Mouse (Mus musculus): ENCODE measurements at regions not wholly inside any gene's neighbourhood (a gene's known extent, or its start where the extent isn't known, plus 50 kb on each side); places are given as distances from the start of the nearest gene placed in this dataset.

DNA sequence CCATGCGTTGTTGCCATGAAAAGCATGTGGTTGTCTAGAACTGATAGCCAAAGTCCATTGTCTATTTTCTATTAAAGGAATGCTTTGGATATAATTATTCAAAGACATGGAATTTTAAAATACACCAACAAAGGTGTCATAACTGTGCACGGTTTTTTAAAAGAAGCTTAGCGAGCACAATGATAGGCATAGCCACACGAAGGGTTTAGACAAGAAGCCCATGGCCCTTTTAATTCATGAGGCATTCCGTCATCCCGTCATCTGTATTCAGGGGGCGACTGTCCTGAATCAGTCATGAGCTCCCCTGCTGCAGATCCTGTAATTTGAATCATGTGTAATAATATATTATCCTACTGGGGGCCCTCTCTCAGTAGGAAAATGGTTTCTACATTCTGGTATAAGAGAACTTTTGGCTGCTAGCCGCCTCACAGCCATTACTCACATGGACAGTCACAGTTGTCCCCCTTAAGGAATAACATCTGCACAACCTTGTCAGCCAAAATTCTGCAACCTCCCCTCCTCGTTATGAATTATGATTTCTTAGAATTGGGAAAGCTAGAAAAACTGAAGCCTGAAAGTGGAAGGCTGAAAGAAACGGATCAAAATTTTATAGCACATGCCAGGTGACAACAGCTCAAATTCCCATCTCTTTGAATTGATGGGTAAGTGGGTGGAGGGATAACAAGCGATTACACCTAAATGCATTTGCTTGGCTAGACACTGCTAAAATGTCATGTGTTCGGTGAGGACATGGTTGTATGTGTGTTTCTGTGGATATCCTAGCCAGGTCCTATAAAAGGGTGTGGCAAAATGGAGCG, 225.1 kb downstream of the Usp25 start:
- WGBS = 65% methylated on average over 13 of the region's 13 CpGs
- H3K4me3 ChIP-seq (ENCODE audit: insufficient read depth, low read depth, low read length) = no peak overlapping the region
- no peaks in the 10 kb centered on the region for H3K4me1 ChIP-seq (ENCODE audit: control insufficient read depth, insufficient read depth, low read length)
- no peak for TF ChIP-seq POLR2A (IDR thresholded peaks at IDR 0.05; ENCODE audit: low read depth, low read length)
- no peak for TF ChIP-seq CTCF (conservative IDR thresholded peaks at IDR 0.05; ENCODE audit: insufficient read depth, insufficient read length, low read depth, low read length)
- no peak overlapping the region for H3K27ac ChIP-seq (ENCODE audit: insufficient read depth, low read depth, low read length)
- no peak for DNase-seq
- no peaks in the 10 kb centered on the region for H3K27me3 ChIP-seq (replicated peaks; ENCODE audit: control insufficient read depth, insufficient read depth, low read length)
- no peaks in the 10 kb centered on the region for H3K36me3 ChIP-seq (ENCODE audit: control insufficient read depth, insufficient read depth, low read length)

DNA sequence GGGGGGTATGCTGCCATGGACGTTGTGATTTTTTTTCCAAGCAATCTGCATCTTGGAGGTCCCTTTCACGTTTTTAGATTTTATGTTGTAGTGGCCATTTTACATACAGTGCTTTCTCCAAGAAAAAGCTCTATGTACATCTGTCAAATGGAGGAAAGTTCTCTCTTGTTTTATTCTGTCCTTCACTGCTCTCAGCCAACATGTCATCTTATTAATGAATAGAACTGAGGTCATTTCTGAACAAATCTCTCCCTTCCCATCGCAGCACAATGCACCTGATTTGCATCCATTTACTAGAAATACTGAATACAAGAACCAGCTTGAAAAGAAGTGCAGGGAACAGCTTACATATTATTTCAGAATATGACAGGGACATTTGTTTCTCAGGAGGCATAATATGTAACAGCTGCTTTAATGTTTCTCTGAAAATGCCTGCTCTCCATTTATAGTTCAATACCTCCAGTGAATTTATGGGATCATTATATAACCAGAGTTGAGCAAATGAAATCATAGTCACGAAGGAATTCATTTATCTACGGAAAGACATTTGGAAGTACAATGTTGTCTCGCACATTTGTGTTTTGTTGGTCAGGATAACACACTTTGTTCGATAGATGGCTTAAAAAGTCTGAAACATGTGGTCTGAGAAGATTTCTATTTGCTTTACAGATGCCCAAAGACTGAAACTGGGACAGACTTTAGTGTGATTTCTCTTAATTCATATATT, 224.3 kb downstream of the Usp25 start:
- Histone ChIP-seq H3K27me3 (replicated peaks; ENCODE audit: control insufficient read depth, insufficient read depth, low read length) (no peaks in the 10 kb centered on the region), H3K27ac (ENCODE audit: insufficient read depth, low read depth, low read length) (no peak overlapping the region), H3K4me1 (ENCODE audit: control insufficient read depth, insufficient read depth, low read length) (no peaks in the 10 kb centered on the region), H3K36me3 (ENCODE audit: control insufficient read depth, insufficient read depth, low read length) (no peaks in the 10 kb centered on the region), H3K4me3 (ENCODE audit: insufficient read depth, low read depth, low read length) (no peak overlapping the region)
- 84% methylated on average over 7 of the region's 7 CpGs for WGBS
- DNase-seq = no peak
- no peak for TF ChIP-seq POLR2A (IDR thresholded peaks at IDR 0.05; ENCODE audit: low read depth, low read length)
- TF ChIP-seq CTCF (conservative IDR thresholded peaks at IDR 0.05; ENCODE audit: insufficient read depth, insufficient read length, low read depth, low read length) = no peak

GRCm38 (mm10) chr16:77237272-77237603, 223.7 kb downstream of the Usp25 start:
- Histone ChIP-seq H3K4me3 (ENCODE audit: insufficient read depth, low read depth, low read length) (peak overlapping the region; percentile 41; the same call in 1 of the 2 replicates), H3K27me3 (replicated peaks; ENCODE audit: control insufficient read depth, insufficient read depth, low read length) (no peaks in the 10 kb centered on the region), H3K36me3 (ENCODE audit: control insufficient read depth, insufficient read depth, low read length) (no peaks in the 10 kb centered on the region), H3K27ac (ENCODE audit: insufficient read depth, low read depth, low read length) (no peak overlapping the region), H3K4me1 (ENCODE audit: control insufficient read depth, insufficient read depth, low read length) (no peaks in the 10 kb centered on the region)
- TF ChIP-seq CTCF (conservative IDR thresholded peaks at IDR 0.05; ENCODE audit: insufficient read depth, insufficient read length, low read depth, low read length) (no peak), POLR2A (IDR thresholded peaks at IDR 0.05; ENCODE audit: low read depth, low read length) (no peak)
- WGBS = 75% methylated on average over 2 of the region's 2 CpGs
- DNase-seq = no peak

DNA sequence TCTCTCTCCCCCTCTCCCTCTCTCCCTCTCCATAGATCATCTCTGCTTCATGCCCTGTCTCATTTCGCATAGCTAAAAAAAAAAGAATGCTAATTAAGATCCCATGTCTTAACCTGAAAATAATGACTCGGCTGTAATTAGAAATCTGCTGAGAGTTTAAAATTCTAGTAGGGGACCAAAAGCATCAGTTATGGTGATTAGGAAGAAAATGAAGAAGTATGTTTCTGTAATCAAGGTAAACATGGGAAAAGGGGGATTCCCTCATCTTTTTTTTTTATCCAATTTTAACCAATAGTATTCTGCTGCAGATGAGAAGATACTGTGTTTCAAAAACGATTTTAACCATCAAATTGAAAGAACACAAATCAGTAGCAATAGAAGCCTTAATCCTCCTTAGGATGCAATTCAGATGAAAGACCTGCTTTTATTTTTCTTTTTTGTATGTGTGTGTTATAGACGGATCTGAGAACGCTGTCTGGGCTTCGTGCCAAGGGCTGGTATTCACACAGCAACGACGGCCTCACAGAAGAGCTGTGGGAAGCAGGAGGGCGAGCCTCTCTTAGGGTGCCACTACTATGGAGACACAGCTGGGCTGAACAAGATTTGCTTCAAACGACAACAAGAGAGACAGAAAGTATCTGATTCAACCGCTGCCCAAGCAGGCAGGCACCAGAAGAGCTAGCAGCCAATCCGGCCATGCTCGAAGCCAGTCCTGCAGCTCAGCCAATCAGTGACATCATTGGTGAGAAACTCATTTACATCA, 223.2 kb downstream of the Usp25 start:
- H3K4me1 ChIP-seq (ENCODE audit: control insufficient read depth, insufficient read depth, low read length) = no peaks in the 10 kb centered on the region
- WGBS = 31% methylated on average over 13 of the region's 13 CpGs
- TF ChIP-seq POLR2A (IDR thresholded peaks at IDR 0.05; ENCODE audit: low read depth, low read length) = no peak
- no peak for TF ChIP-seq CTCF (conservative IDR thresholded peaks at IDR 0.05; ENCODE audit: insufficient read depth, insufficient read length, low read depth, low read length)
- peak overlapping the region; percentile 41 for H3K4me3 ChIP-seq (ENCODE audit: insufficient read depth, low read depth, low read length)
- peak; percentile 19 for DNase-seq
- no peaks in the 10 kb centered on the region for H3K27me3 ChIP-seq (replicated peaks; ENCODE audit: control insufficient read depth, insufficient read depth, low read length)
- no peaks in the 10 kb centered on the region for H3K36me3 ChIP-seq (ENCODE audit: control insufficient read depth, insufficient read depth, low read length)
- H3K27ac ChIP-seq (ENCODE audit: insufficient read depth, low read depth, low read length) = no peak overlapping the region

DNA sequence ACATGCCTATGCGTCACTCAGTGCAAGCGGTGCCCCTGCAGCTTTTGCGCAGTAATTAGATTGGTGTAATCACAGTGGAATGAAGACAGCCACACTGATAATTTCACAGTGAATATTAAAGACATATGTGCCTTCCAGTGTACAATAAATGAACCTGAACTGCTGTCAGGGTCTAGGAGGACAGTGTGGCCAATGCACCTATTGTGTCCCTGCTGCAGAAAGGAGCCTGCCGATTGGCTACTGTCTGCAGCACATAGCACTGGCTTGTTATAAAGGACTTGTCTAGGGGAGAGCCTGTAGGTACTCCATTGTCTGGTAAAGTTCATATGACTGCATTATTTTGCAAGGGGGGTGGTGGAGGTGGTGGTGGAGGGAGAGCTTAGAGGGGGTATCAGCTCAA, 222.5 kb downstream of the Usp25 start:
- TF ChIP-seq POLR2A (IDR thresholded peaks at IDR 0.05; ENCODE audit: low read depth, low read length) = no peak
- TF ChIP-seq CTCF (conservative IDR thresholded peaks at IDR 0.05; ENCODE audit: insufficient read depth, insufficient read length, low read depth, low read length) = no peak
- no peaks in the 10 kb centered on the region for H3K27me3 ChIP-seq (replicated peaks; ENCODE audit: control insufficient read depth, insufficient read depth, low read length)
- H3K36me3 ChIP-seq (ENCODE audit: control insufficient read depth, insufficient read depth, low read length) = no peaks in the 10 kb centered on the region
- no peak overlapping the region for H3K4me3 ChIP-seq (ENCODE audit: insufficient read depth, low read depth, low read length)
- no peaks in the 10 kb centered on the region for H3K4me1 ChIP-seq (ENCODE audit: control insufficient read depth, insufficient read depth, low read length)
- 90% methylated on average over 4 of the region's 4 CpGs for WGBS
- H3K27ac ChIP-seq (ENCODE audit: insufficient read depth, low read depth, low read length) = no peak overlapping the region
- no peak for DNase-seq

- no peaks in the 10 kb centered on the region for H3K36me3 ChIP-seq (ENCODE audit: control insufficient read depth, insufficient read depth, low read length)
- TF ChIP-seq CTCF (conservative IDR thresholded peaks at IDR 0.05; ENCODE audit: insufficient read depth, insufficient read length, low read depth, low read length) (no peak), POLR2A (IDR thresholded peaks at IDR 0.05; ENCODE audit: low read depth, low read length) (no peak)
- DNase-seq = no peak
- 89% methylated on average over 5 of the region's 5 CpGs for WGBS
- H3K27ac ChIP-seq (ENCODE audit: insufficient read depth, low read depth, low read length) = no peak overlapping the region
- no peaks in the 10 kb centered on the region for H3K4me1 ChIP-seq (ENCODE audit: control insufficient read depth, insufficient read depth, low read length)
- H3K4me3 ChIP-seq (ENCODE audit: insufficient read depth, low read depth, low read length) = no peak overlapping the region
- H3K27me3 ChIP-seq (replicated peaks; ENCODE audit: control insufficient read depth, insufficient read depth, low read length) = no peaks in the 10 kb centered on the region
Observed at GRCm38 (mm10) chr16:77235449-77235848, 221.9 kb downstream of the Usp25 start.

Data from kidney, adult 2 months (tissue).